Mouse (Mus musculus) cerebellum, adult 8-10 months (tissue): ENCODE data around the gene Uvrag.

Experiments used
- DNase-seq: peaks from one replicate; pipeline ENCODE4 v3.0.0; 2022

The Uvrag gene

GRCm38 (mm10) chr7:98873316-98873715 is 267.6 kb downstream of the Uvrag start:
- no peak for DNase-seq

- DNase-seq: no peak
These were observed 269.1 kb downstream of the Uvrag start for GRCm38 (mm10) chr7:98871882-98872281.

GRCm38 (mm10) chr7:98870791-98871190 is 270.1 kb downstream of the Uvrag start:
- DNase-seq: no peak

- DNase-seq: no peak
These were observed 271.9 kb downstream of the Uvrag start for GRCm38 (mm10) chr7:98869070-98869469.

- no peak for DNase-seq
These were observed 273.2 kb downstream of the Uvrag start for GRCm38 (mm10) chr7:98867794-98868150.

- no peak for DNase-seq
These were observed 273.7 kb downstream of the Uvrag start for GRCm38 (mm10) chr7:98867053-98867793.

- no peak for DNase-seq
These were observed 276.8 kb downstream of the Uvrag start for GRCm38 (mm10) chr7:98863969-98864718.

GRCm38 (mm10) chr7:98862994-98863393 is 277.9 kb downstream of the Uvrag start:
- no peak for DNase-seq

- DNase-seq: no peak
These were observed 279.9 kb downstream of the Uvrag start for GRCm38 (mm10) chr7:98861002-98861401.

- DNase-seq: no peak
These were observed 283.8 kb downstream of the Uvrag start for GRCm38 (mm10) chr7:98857094-98857493.

- DNase-seq: no peak
These were observed 284.8 kb downstream of the Uvrag start for GRCm38 (mm10) chr7:98856128-98856527.

GRCm38 (mm10) chr7:98855388-98855787 is 285.6 kb downstream of the Uvrag start:
- no peak for DNase-seq

- no peak for DNase-seq
These were observed 287.1 kb downstream of the Uvrag start for GRCm38 (mm10) chr7:98853806-98854205.

GRCm38 (mm10) chr7:98852950-98853650 is 287.8 kb downstream of the Uvrag start:
- no peak for DNase-seq

- no peak for DNase-seq
These were observed 289.7 kb downstream of the Uvrag start for GRCm38 (mm10) chr7:98851220-98851619.

- no peak for DNase-seq
These were observed 290.6 kb downstream of the Uvrag start for GRCm38 (mm10) chr7:98850388-98850787.

- no peak for DNase-seq
These were observed 291.9 kb downstream of the Uvrag start for GRCm38 (mm10) chr7:98848899-98849640.

- no peak for DNase-seq
These were observed 297.3 kb downstream of the Uvrag start for GRCm38 (mm10) chr7:98843649-98844048.

- no peak for DNase-seq
These were observed 297.9 kb downstream of the Uvrag start for GRCm38 (mm10) chr7:98842997-98843396.

- DNase-seq: no peak
These were observed 299.1 kb downstream of the Uvrag start for GRCm38 (mm10) chr7:98841802-98842201.

GRCm38 (mm10) chr7:98840771-98841170 is 300.2 kb downstream of the Uvrag start:
- DNase-seq: no peak

- no peak for DNase-seq
These were observed 301.6 kb downstream of the Uvrag start for GRCm38 (mm10) chr7:98839312-98839711.

- DNase-seq: no peak
These were observed 302.2 kb downstream of the Uvrag start for GRCm38 (mm10) chr7:98838729-98839141.
